Mouse (Mus musculus) liver, adult 2 months (tissue): ENCODE results near the gene Sox5.

Experiments
- CTCF ChIP-seq: fragments of 200-500 bp; IDR thresholded peaks from 2 replicates; pipeline ENCODE4 v1.5.1; 2011; ENCODE audit warnings: low read depth, low read length, control low read depth
- POLR2A ChIP-seq: fragments of 200-500 bp; IDR thresholded peaks from 2 replicates; pipeline ENCODE4 v1.6.1; 2011; ENCODE audit warnings: low read length, control low read depth; ENCODE audit not compliant: insufficient read depth; ENCODE audit errors: extremely low read depth

DNA sequence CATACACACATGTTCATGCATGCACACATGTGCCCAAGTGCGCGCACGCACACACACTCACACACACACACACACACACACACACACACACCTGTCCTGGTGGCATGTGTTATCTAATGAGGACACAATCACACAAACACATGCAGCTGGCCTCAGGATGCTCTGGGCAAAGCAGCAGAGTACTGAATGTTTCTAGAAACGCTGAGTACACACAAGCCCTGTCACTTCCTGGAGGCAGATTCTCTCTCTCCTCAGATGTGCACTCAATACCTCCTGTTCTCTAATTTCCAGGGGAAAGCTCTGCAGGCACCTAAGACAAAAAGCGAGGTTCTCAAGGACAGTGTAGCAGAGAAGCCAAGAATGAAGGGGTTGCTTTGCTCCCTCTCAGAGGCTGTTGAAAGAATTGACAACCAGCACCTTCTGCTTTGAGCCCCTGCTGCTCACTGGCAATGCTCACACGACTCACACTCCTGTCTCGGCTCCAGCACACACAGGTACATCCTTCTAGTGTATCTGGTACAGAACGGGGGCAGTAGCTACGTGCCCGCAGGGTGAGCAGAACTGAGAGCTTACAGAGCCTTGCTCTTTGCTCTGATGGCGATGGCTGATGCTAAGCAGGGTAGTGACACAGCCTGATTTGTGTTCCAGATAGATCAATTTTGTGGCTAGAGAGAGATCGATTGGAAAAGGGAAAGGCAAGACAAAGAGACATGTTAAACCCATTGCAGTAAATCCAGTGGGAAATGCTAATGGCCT lies 833.0 kb downstream of the Sox5 start:
- TF ChIP-seq CTCF (no peak), POLR2A (no peak)
